Mouse (Mus musculus): ENCODE measurements around the gene Alyref. TPM values are rescaled to one million over a fixed set of nuclear protein-coding genes. Genes with fewer than 3 reads are reported as not detected.

Gene Alyref
- total and polyA plus RNA-seq, 3 experiments: 600 to 1,072 TPM; not detected in 1

- no peaks in the 10 kb centered on the region; a peak in 1 of 4 replicates for H3K36me3 ChIP-seq (ENCODE audit: control insufficient read depth in 1 of 2, insufficient read depth in 2 of 2, low read length in 2 of 2)
Observed at GRCm38 (mm10) chr11:120542376-120542775, 55.8 kb downstream of the Alyref start.

More at GRCm38 (mm10) chr11:120542376-120542775, 55.8 kb downstream of the Alyref start:
- H3K4me1 ChIP-seq (ENCODE audit: control insufficient read depth in 1 of 2, insufficient read depth in 2 of 2, low read length in 2 of 2): peaks cover 0 to 12% of the 10 kb centered on the region in 2 experiments; a peak in 1 of 4 replicates
- DNase-seq (ENCODE audit: low read depth, low spot score): no peak
- no peak overlapping the region for H3K4me3 ChIP-seq (ENCODE audit: control insufficient read depth in 1 of 2, insufficient read depth in 1 of 2, low read depth in 2 of 2, low read length in 2 of 2)
- H3K9me3 ChIP-seq (replicated peaks; ENCODE audit: insufficient read depth, low read length): no peaks in the 10 kb centered on the region
- no peak for TF ChIP-seq NRF1 (IDR thresholded peaks at IDR 0.05; ENCODE audit: insufficient read depth, low read depth, low read length, poor library complexity, severe bottlenecking)
- no peak for TF ChIP-seq SIN3A (IDR thresholded peaks at IDR 0.05; ENCODE audit: low read length)
- TF ChIP-seq KAT2A (conservative IDR thresholded peaks at IDR 0.05; ENCODE audit: low read depth, low read length): no peak
- no peak for TF ChIP-seq MAFK (IDR thresholded peaks at IDR 0.05; ENCODE audit: borderline replicate concordance, low read depth, low read length)
- TF ChIP-seq CHD1 (IDR thresholded peaks at IDR 0.05; ENCODE audit: low read depth, low read length): no peak
- no peak for TF ChIP-seq GATA1 (IDR thresholded peaks at IDR 0.05; ENCODE audit: low read depth, low read length)
- TF ChIP-seq MYB (IDR thresholded peaks at IDR 0.05; ENCODE audit: low read depth, low read length): no peak
- no peak for TF ChIP-seq MAZ (IDR thresholded peaks at IDR 0.05; ENCODE audit: low read depth, low read length)
- TF ChIP-seq MYC (IDR thresholded peaks at IDR 0.05; ENCODE audit: low read depth, low read length): no peak
- no peak for TF ChIP-seq UBTF (IDR thresholded peaks at IDR 0.05; ENCODE audit: borderline replicate concordance, insufficient read depth, low read depth, low read length)
- no peak for TF ChIP-seq POLR2AphosphoS5 (IDR thresholded peaks at IDR 0.05; ENCODE audit: borderline replicate concordance, low read depth, low read length)
- H3K27ac ChIP-seq (ENCODE audit: control insufficient read depth, low read depth, low read length): no peak overlapping the region
- no peaks in the 10 kb centered on the region for H3K27me3 ChIP-seq (ENCODE audit: control insufficient read depth in 1 of 2, insufficient read depth in 2 of 2, low read length in 2 of 2)
- no peak overlapping the region for H3K9ac ChIP-seq (ENCODE audit: control insufficient read depth, low read depth, low read length, poor library complexity, severe bottlenecking)
- H3K79me2 ChIP-seq (ENCODE audit: control insufficient read depth, insufficient read depth, low read length, poor library complexity): no peaks in the 10 kb centered on the region

Other genes with a start within 250 kb of the Alyref start
Only the 30 nearest of the 35 such genes appear.
- gene Nploc4, start 160.7 kb downstream of the Alyref start, total RNA-seq (2012; rRNA removed): 77.4 and 88.3 TPM in 2 replicates
- 100 to 1,000 TPM; 117 to 352 TPM for gene Nploc4, start 160.7 kb downstream of the Alyref start, polyA plus RNA-seq (2012; ENCODE audit: insufficient read depth in 1 of 2, insufficient read length in 2 of 2, low read depth in 1 of 2, low replicate concordance in 2 of 2, missing spikeins in 1 of 2)
- gene Tspan10, start 155.7 kb downstream of the Alyref start, total RNA-seq (2012; rRNA removed): 0.20 and 0.65 TPM in 2 replicates
- under 1 TPM in 1 of 2 experiments, not detected in 1; 0.29 TPM for gene Tspan10, start 155.7 kb downstream of the Alyref start, polyA plus RNA-seq (2012; ENCODE audit: insufficient read depth in 1 of 2, insufficient read length in 2 of 2, low read depth in 1 of 2, low replicate concordance in 2 of 2, missing spikeins in 1 of 2)
- gene Pde6g, start 144.9 kb downstream of the Alyref start, total RNA-seq (2012; rRNA removed): 0.35 and 0.46 TPM in 2 replicates
- gene Pde6g, start 144.9 kb downstream of the Alyref start, polyA plus RNA-seq (2012; ENCODE audit: insufficient read depth in 1 of 2, insufficient read length in 2 of 2, low read depth in 1 of 2, low replicate concordance in 2 of 2, missing spikeins in 1 of 2): under 1 TPM in 1 of 2 experiments, not detected in 1; 0.84 TPM
- 15.9 and 17.6 TPM in 2 replicates for gene Oxld1, start 140.3 kb downstream of the Alyref start, total RNA-seq (2012; rRNA removed)
- 10 to 100 TPM in 1 of 2 experiments, not detected in 1; 17.5 TPM for gene Oxld1, start 140.3 kb downstream of the Alyref start, polyA plus RNA-seq (2012; ENCODE audit: insufficient read depth in 1 of 2, insufficient read length in 2 of 2, low read depth in 1 of 2, low replicate concordance in 2 of 2, missing spikeins in 1 of 2)
- 66.1 and 104 TPM in 2 replicates for gene Ccdc137, start 140.2 kb downstream of the Alyref start, total RNA-seq (2012; rRNA removed)
- gene Ccdc137, start 140.2 kb downstream of the Alyref start, polyA plus RNA-seq (2012; ENCODE audit: insufficient read depth in 1 of 2, insufficient read length in 2 of 2, low read depth in 1 of 2, low replicate concordance in 2 of 2, missing spikeins in 1 of 2): 100 to 1,000 TPM in 1 of 2 experiments, not detected in 1; 116 TPM
- gene Arl16, start 130.8 kb downstream of the Alyref start, total RNA-seq (2012; rRNA removed): 19.8 and 20.8 TPM in 2 replicates
- 10 to 100 TPM in 1 of 2 experiments, not detected in 1; 20.0 TPM for gene Arl16, start 130.8 kb downstream of the Alyref start, polyA plus RNA-seq (2012; ENCODE audit: insufficient read depth in 1 of 2, insufficient read length in 2 of 2, low read depth in 1 of 2, low replicate concordance in 2 of 2, missing spikeins in 1 of 2)
- 401 and 457 TPM in 2 replicates for gene Mrpl12, start 113.8 kb downstream of the Alyref start, total RNA-seq (2012; rRNA removed)
- 100 to 1,000 TPM; 374 to 461 TPM for gene Mrpl12, start 113.8 kb downstream of the Alyref start, polyA plus RNA-seq (2012; ENCODE audit: insufficient read depth in 1 of 2, insufficient read length in 2 of 2, low read depth in 1 of 2, low replicate concordance in 2 of 2, missing spikeins in 1 of 2)
- gene Slc25a10, start 106.5 kb downstream of the Alyref start, total RNA-seq (2012; rRNA removed): 40.4 and 52.0 TPM in 2 replicates
- gene Slc25a10, start 106.5 kb downstream of the Alyref start, polyA plus RNA-seq (2012; ENCODE audit: insufficient read depth in 1 of 2, insufficient read length in 2 of 2, low read depth in 1 of 2, low replicate concordance in 2 of 2, missing spikeins in 1 of 2): 10 to 100 TPM in 1 of 2 experiments, not detected in 1; 53.6 TPM
- gene Gcgr, start 67.7 kb downstream of the Alyref start, total RNA-seq (2012; rRNA removed): not detected in 2 replicates
- not detected for gene Gcgr, start 67.7 kb downstream of the Alyref start, polyA plus RNA-seq (2012; ENCODE audit: insufficient read depth in 1 of 2, insufficient read length in 2 of 2, low read depth in 1 of 2, low replicate concordance in 2 of 2, missing spikeins in 1 of 2)
- gene Mcrip1, start 48.6 kb downstream of the Alyref start, total RNA-seq (2012; rRNA removed): 27.2 and 36.6 TPM in 2 replicates
- 10 to 100 TPM in 1 of 2 experiments, not detected in 1; 83.5 TPM for gene Mcrip1, start 48.6 kb downstream of the Alyref start, polyA plus RNA-seq (2012; ENCODE audit: insufficient read depth in 1 of 2, insufficient read length in 2 of 2, low read depth in 1 of 2, low replicate concordance in 2 of 2, missing spikeins in 1 of 2)
- not detected in 2 replicates for gene Ppp1r27, start 47.2 kb downstream of the Alyref start, total RNA-seq (2012; rRNA removed)
- gene Ppp1r27, start 47.2 kb downstream of the Alyref start, polyA plus RNA-seq (2012; ENCODE audit: insufficient read depth in 1 of 2, insufficient read length in 2 of 2, low read depth in 1 of 2, low replicate concordance in 2 of 2, missing spikeins in 1 of 2): not detected
- gene P4hb, start 25.1 kb downstream of the Alyref start, total RNA-seq (2012; rRNA removed): 625 and 639 TPM in 2 replicates
- gene P4hb, start 25.1 kb downstream of the Alyref start, polyA plus RNA-seq (2012; ENCODE audit: insufficient read depth in 1 of 2, insufficient read length in 2 of 2, low read depth in 1 of 2, low replicate concordance in 2 of 2, missing spikeins in 1 of 2): 1,000 to 10,000 TPM in 1 of 2 experiments, 100 to 1,000 TPM in 1; 563 to 1,152 TPM
- gene Arhgdia, start 16.7 kb downstream of the Alyref start, total RNA-seq (2012; rRNA removed): 364 and 367 TPM in 2 replicates
- gene Arhgdia, start 16.7 kb downstream of the Alyref start, polyA plus RNA-seq (2012; ENCODE audit: insufficient read depth in 1 of 2, insufficient read length in 2 of 2, low read depth in 1 of 2, low replicate concordance in 2 of 2, missing spikeins in 1 of 2): 100 to 1,000 TPM; 601 to 821 TPM
- 97.3 and 130 TPM in 2 replicates for gene Anapc11, start 56 bp upstream of the Alyref start, total RNA-seq (2012; rRNA removed)
- 100 to 1,000 TPM in 1 of 2 experiments, not detected in 1; 120 TPM for gene Anapc11, start 56 bp upstream of the Alyref start, polyA plus RNA-seq (2012; ENCODE audit: insufficient read depth in 1 of 2, insufficient read length in 2 of 2, low read depth in 1 of 2, low replicate concordance in 2 of 2, missing spikeins in 1 of 2)
- gene Npb, start 10.1 kb upstream of the Alyref start, total RNA-seq (2012; rRNA removed): 0.27 and 0.62 TPM in 2 replicates
- gene Npb, start 10.1 kb upstream of the Alyref start, polyA plus RNA-seq (2012; ENCODE audit: insufficient read depth in 1 of 2, insufficient read length in 2 of 2, low read depth in 1 of 2, low replicate concordance in 2 of 2, missing spikeins in 1 of 2): 1 to 10 TPM in 1 of 2 experiments, not detected in 1; 1.7 TPM
- gene Pcyt2, start 19.6 kb upstream of the Alyref start, total RNA-seq (2012; rRNA removed): 71.8 and 86.7 TPM in 2 replicates
- 10 to 100 TPM in 1 of 2 experiments, not detected in 1; 87.3 TPM for gene Pcyt2, start 19.6 kb upstream of the Alyref start, polyA plus RNA-seq (2012; ENCODE audit: insufficient read depth in 1 of 2, insufficient read length in 2 of 2, low read depth in 1 of 2, low replicate concordance in 2 of 2, missing spikeins in 1 of 2)
- gene Sirt7, start 26.9 kb upstream of the Alyref start, total RNA-seq (2012; rRNA removed): 61.6 and 78.2 TPM in 2 replicates
- gene Sirt7, start 26.9 kb upstream of the Alyref start, polyA plus RNA-seq (2012; ENCODE audit: insufficient read depth in 1 of 2, insufficient read length in 2 of 2, low read depth in 1 of 2, low replicate concordance in 2 of 2, missing spikeins in 1 of 2): 10 to 100 TPM in 1 of 2 experiments, not detected in 1; 72.3 TPM
- gene Mafg, start 35.2 kb upstream of the Alyref start, total RNA-seq (2012; rRNA removed): 26.5 and 29.7 TPM in 2 replicates
- 100 to 1,000 TPM in 1 of 2 experiments, 10 to 100 TPM in 1; 54.0 to 113 TPM for gene Mafg, start 35.2 kb upstream of the Alyref start, polyA plus RNA-seq (2012; ENCODE audit: insufficient read depth in 1 of 2, insufficient read length in 2 of 2, low read depth in 1 of 2, low replicate concordance in 2 of 2, missing spikeins in 1 of 2)
- 2.6 and 7.1 TPM in 2 replicates for gene Pycr1, start 45.4 kb upstream of the Alyref start, total RNA-seq (2012; rRNA removed)
- gene Pycr1, start 45.4 kb upstream of the Alyref start, polyA plus RNA-seq (2012; ENCODE audit: insufficient read depth in 1 of 2, insufficient read length in 2 of 2, low read depth in 1 of 2, low replicate concordance in 2 of 2, missing spikeins in 1 of 2): 10 to 100 TPM in 1 of 2 experiments, not detected in 1; 15.3 TPM
- not detected in 2 replicates for gene Myadml2, start 49.8 kb upstream of the Alyref start, total RNA-seq (2012; rRNA removed)
- gene Myadml2, start 49.8 kb upstream of the Alyref start, polyA plus RNA-seq (2012; ENCODE audit: insufficient read depth in 1 of 2, insufficient read length in 2 of 2, low read depth in 1 of 2, low replicate concordance in 2 of 2, missing spikeins in 1 of 2): not detected
- gene Notum, start 62.8 kb upstream of the Alyref start, total RNA-seq (2012; rRNA removed): not detected in 2 replicates
- gene Notum, start 62.8 kb upstream of the Alyref start, polyA plus RNA-seq (2012; ENCODE audit: insufficient read depth in 1 of 2, insufficient read length in 2 of 2, low read depth in 1 of 2, low replicate concordance in 2 of 2, missing spikeins in 1 of 2): not detected
- 31.9 and 36.2 TPM in 2 replicates for gene Aspscr1, start 74.6 kb upstream of the Alyref start, total RNA-seq (2012; rRNA removed)
- 10 to 100 TPM in 1 of 2 experiments, not detected in 1; 72.5 TPM for gene Aspscr1, start 74.6 kb upstream of the Alyref start, polyA plus RNA-seq (2012; ENCODE audit: insufficient read depth in 1 of 2, insufficient read length in 2 of 2, low read depth in 1 of 2, low replicate concordance in 2 of 2, missing spikeins in 1 of 2)
- gene Cenpx, start 115.4 kb upstream of the Alyref start, total RNA-seq (2012; rRNA removed): 140 and 141 TPM in 2 replicates
- gene Cenpx, start 115.4 kb upstream of the Alyref start, polyA plus RNA-seq (2012; ENCODE audit: insufficient read depth in 1 of 2, insufficient read length in 2 of 2, low read depth in 1 of 2, low replicate concordance in 2 of 2, missing spikeins in 1 of 2): 100 to 1,000 TPM in 1 of 2 experiments, not detected in 1; 206 TPM
- gene Lrrc45, start 115.6 kb upstream of the Alyref start, total RNA-seq (2012; rRNA removed): 26.5 and 45.1 TPM in 2 replicates
- 10 to 100 TPM in 1 of 2 experiments, not detected in 1; 31.0 TPM for gene Lrrc45, start 115.6 kb upstream of the Alyref start, polyA plus RNA-seq (2012; ENCODE audit: insufficient read depth in 1 of 2, insufficient read length in 2 of 2, low read depth in 1 of 2, low replicate concordance in 2 of 2, missing spikeins in 1 of 2)
- gene Rac3, start 123.1 kb upstream of the Alyref start, total RNA-seq (2012; rRNA removed): 7.8 and 12.0 TPM in 2 replicates
- gene Rac3, start 123.1 kb upstream of the Alyref start, polyA plus RNA-seq (2012; ENCODE audit: insufficient read depth in 1 of 2, insufficient read length in 2 of 2, low read depth in 1 of 2, low replicate concordance in 2 of 2, missing spikeins in 1 of 2): 10 to 100 TPM in 1 of 2 experiments, not detected in 1; 13.1 TPM
- gene Dcxr, start 128.9 kb upstream of the Alyref start, total RNA-seq (2012; rRNA removed): 12.0 and 14.1 TPM in 2 replicates
- gene Dcxr, start 128.9 kb upstream of the Alyref start, polyA plus RNA-seq (2012; ENCODE audit: insufficient read depth in 1 of 2, insufficient read length in 2 of 2, low read depth in 1 of 2, low replicate concordance in 2 of 2, missing spikeins in 1 of 2): 10 to 100 TPM in 1 of 2 experiments, not detected in 1; 12.2 TPM
- not detected in 2 replicates for gene Cbr2, start 133.7 kb upstream of the Alyref start, total RNA-seq (2012; rRNA removed)
- gene Cbr2, start 133.7 kb upstream of the Alyref start, polyA plus RNA-seq (2012; ENCODE audit: insufficient read depth in 1 of 2, insufficient read length in 2 of 2, low read depth in 1 of 2, low replicate concordance in 2 of 2, missing spikeins in 1 of 2): not detected
- gene Hmga1b, start 164.4 kb upstream of the Alyref start, total RNA-seq (2012; rRNA removed): 190 and 206 TPM in 2 replicates
- gene Hmga1b, start 164.4 kb upstream of the Alyref start, polyA plus RNA-seq (2012; ENCODE audit: insufficient read depth in 1 of 2, insufficient read length in 2 of 2, low read depth in 1 of 2, low replicate concordance in 2 of 2, missing spikeins in 1 of 2): 100 to 1,000 TPM in 1 of 2 experiments, not detected in 1; 633 TPM
- gene Rfng, start 185.8 kb upstream of the Alyref start, total RNA-seq (2012; rRNA removed): 10.9 and 12.7 TPM in 2 replicates
- gene Rfng, start 185.8 kb upstream of the Alyref start, polyA plus RNA-seq (2012; ENCODE audit: insufficient read depth in 1 of 2, insufficient read length in 2 of 2, low read depth in 1 of 2, low replicate concordance in 2 of 2, missing spikeins in 1 of 2): 10 to 100 TPM in 1 of 2 experiments, not detected in 1; 40.7 TPM
- 206 and 266 TPM in 2 replicates for gene Gps1, start 185.9 kb upstream of the Alyref start, total RNA-seq (2012; rRNA removed)
- gene Gps1, start 185.9 kb upstream of the Alyref start, polyA plus RNA-seq (2012; ENCODE audit: insufficient read depth in 1 of 2, insufficient read length in 2 of 2, low read depth in 1 of 2, low replicate concordance in 2 of 2, missing spikeins in 1 of 2): 100 to 1,000 TPM; 173 to 219 TPM

Measured in MEL (cell line).